Mouse (Mus musculus) left cerebral cortex, adult 2 months (tissue): Measurements from ENCODE around the gene Zfp408. TPM values are rescaled to one million over a fixed set of nuclear protein-coding genes. Genes with fewer than 3 reads are reported as not detected.

Experiments used
- DNase-seq, 2 experiments: peaks; one replicate each; pipeline ENCODE4 v3.0.0; 2021 to 2022; ENCODE audit warnings: low spot score in 2 of 2, mixed read lengths in 1 of 2; ENCODE audit errors: extremely low spot score in 1 of 2
- H3K27ac ChIP-seq: fragments of 200-600 bp; 2 replicates; pipeline ENCODE4 v1.8.1; 2022
- H3K4me3 ChIP-seq: fragments of 200-600 bp; 2 replicates; pipeline ENCODE4 v1.8.1; 2022
- CTCF ChIP-seq: fragments of 200-600 bp; IDR thresholded peaks from 2 replicates; pipeline ENCODE4 v1.8.1; 2022; ENCODE audit warnings: antibody characterized with exemption, mild to moderate bottlenecking, moderate library complexity
- intact Hi-C: fragments of 180-260 bp; cut with DNase I; formaldehyde crosslinking; loops from one replicate; pipeline ENCODE4 v1.15.1; 2025
- total RNA-seq, 2 experiments: library from RNA; stranded (reverse); gene quantifications; 2 replicates each; pipeline ENCODE4 v1.2.3; 2021

Gene Zfp408
- total RNA-seq, 2 experiments from 2014 or later: 11.7 TPM

- Histone ChIP-seq H3K27ac (peak overlapping the region; percentile 98), H3K4me3 (peak overlapping the region; percentile 69)
- DNase-seq: no peak
- no peak for TF ChIP-seq CTCF
- intact Hi-C loops: no loop called here
Observed at GRCm38 (mm10) chr2:91649152-91649551, 439 bp downstream of the Zfp408 start.

GRCm38 (mm10) chr2:91646733-91647132 lies 2.9 kb downstream of the Zfp408 start:
- intact Hi-C loops: no loop called here
- DNase-seq: peak; percentile 38 to 48
- Histone ChIP-seq H3K27ac (no peak overlapping the region), H3K4me3 (no peak overlapping the region)
- TF ChIP-seq CTCF: peak; percentile 74

- DNase-seq: no peak
- Histone ChIP-seq H3K27ac (no peak overlapping the region), H3K4me3 (no peak overlapping the region)
- intact Hi-C loops: no loop called here
- no peak for TF ChIP-seq CTCF
Observed at GRCm38 (mm10) chr2:91645811-91646210, 3.8 kb downstream of the Zfp408 start.

- no peak overlapping the region for H3K27ac ChIP-seq
- TF ChIP-seq CTCF: no peak
- no peak for DNase-seq
- intact Hi-C loops: no loop called here
- no peak overlapping the region for H3K4me3 ChIP-seq
Observed at GRCm38 (mm10) chr2:91645354-91645753, 4.2 kb downstream of the Zfp408 start.

GRCm38 (mm10) chr2:91644021-91644420 lies 5.6 kb downstream of the Zfp408 start:
- no peak overlapping the region for H3K27ac ChIP-seq
- no peak for TF ChIP-seq CTCF
- intact Hi-C loops: no loop called here
- no peak overlapping the region for H3K4me3 ChIP-seq
- no peak for DNase-seq

- no peak for DNase-seq
- H3K4me3 ChIP-seq: no peak overlapping the region
- no peak for TF ChIP-seq CTCF
- no peak overlapping the region for H3K27ac ChIP-seq
- intact Hi-C loops: no loop called here
Observed at GRCm38 (mm10) chr2:91642825-91643415, 6.7 kb downstream of the Zfp408 start.

GRCm38 (mm10) chr2:91638931-91639330 lies 10.7 kb downstream of the Zfp408 start:
- H3K4me3 ChIP-seq: no peak overlapping the region
- H3K27ac ChIP-seq: no peak overlapping the region
- intact Hi-C loops: no loop called here

GRCm38 (mm10) chr2:91636727-91637338 lies 12.8 kb downstream of the Zfp408 start:
- DNase-seq: no peak
- TF ChIP-seq CTCF: no peak

More at GRCm38 (mm10) chr2:91638931-91639330, 10.7 kb downstream of the Zfp408 start:
- TF ChIP-seq CTCF: no peak
- DNase-seq: no peak

GRCm38 (mm10) chr2:91636229-91636628 lies 13.4 kb downstream of the Zfp408 start, which contains the start of gene F2:
Gene F2 (minus strand): TSS chr2:91636414.
- Histone ChIP-seq H3K4me3 (no peak within 1 kb of the TSS), H3K27ac (no peak within 1 kb of the TSS)
- intact Hi-C loops: no loop called here
- DNase-seq: no peak
- TF ChIP-seq CTCF: no peak

More at GRCm38 (mm10) chr2:91636727-91637338, 12.8 kb downstream of the Zfp408 start:
- Histone ChIP-seq H3K4me3 (no peak overlapping the region), H3K27ac (no peak overlapping the region)
- intact Hi-C loops: no loop called here

GRCm38 (mm10) chr2:91635486-91635885 lies 14.1 kb downstream of the Zfp408 start:
- TF ChIP-seq CTCF: no peak; the same call in 1 of the 2 replicates
- intact Hi-C loops: no loop called here
- no peak overlapping the region for H3K27ac ChIP-seq
- H3K4me3 ChIP-seq: no peak overlapping the region
- DNase-seq: no peak

GRCm38 (mm10) chr2:91634841-91635240 lies 14.8 kb downstream of the Zfp408 start:
- Histone ChIP-seq H3K4me3 (no peak overlapping the region), H3K27ac (no peak overlapping the region)
- no peak for DNase-seq
- intact Hi-C loops: no loop called here
- no peak for TF ChIP-seq CTCF

- Histone ChIP-seq H3K27ac (no peak overlapping the region), H3K4me3 (no peak overlapping the region)
- no peak for DNase-seq
- intact Hi-C loops: no loop called here
- no peak for TF ChIP-seq CTCF
Observed at GRCm38 (mm10) chr2:91633334-91633977, 16.1 kb downstream of the Zfp408 start.
